Mouse (Mus musculus) testis, postnatal 10 days (tissue): Measurements from ENCODE around the gene 9630041A04Rik.

Experiments used
- DNase-seq: peaks from one replicate; pipeline ENCODE4 v3.0.0; 2021; ENCODE audit warnings: low spot score

Gene 9630041A04Rik

DNA sequence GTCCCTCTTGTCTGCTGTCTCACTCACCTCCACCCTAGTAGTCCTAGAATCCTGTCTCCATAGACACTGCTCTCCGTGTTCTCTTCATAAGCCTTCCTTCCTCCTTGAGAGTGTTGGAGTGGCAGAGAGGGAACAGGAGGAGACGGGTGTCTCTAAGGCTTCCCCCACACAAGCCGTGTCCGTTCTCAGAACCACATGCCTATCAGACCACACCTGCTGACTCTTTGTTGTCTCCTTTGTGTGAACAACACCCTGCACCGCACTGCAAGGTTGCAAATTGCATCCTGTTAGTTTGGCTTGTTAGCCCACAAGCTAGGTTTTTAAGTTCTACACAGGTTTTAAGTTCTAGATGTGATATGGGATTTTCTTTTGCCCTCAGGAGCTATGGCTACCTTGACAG is 57.7 kb downstream of the 9630041A04Rik start:
- DNase-seq, result no peak

DNA sequence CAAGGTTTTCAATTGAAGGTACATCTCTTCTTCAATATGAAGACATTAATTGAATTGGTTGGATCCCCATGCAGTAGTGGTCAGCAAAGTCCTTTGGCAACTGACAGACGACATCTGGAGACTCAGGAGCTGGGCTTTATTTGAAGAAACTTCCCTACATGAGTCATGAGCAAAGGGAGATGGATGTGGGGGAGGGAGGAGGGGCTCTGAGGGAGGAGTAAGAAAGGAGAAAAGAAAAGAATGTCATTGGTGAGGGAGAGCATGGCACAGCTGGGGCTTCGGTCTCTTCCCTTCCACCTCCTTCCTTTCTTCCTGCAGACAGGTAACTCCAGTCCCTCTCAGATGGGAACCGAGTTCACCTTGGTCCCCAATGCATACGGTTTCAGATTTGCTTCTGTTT is 61.2 kb downstream of the 9630041A04Rik start:
- DNase-seq, result no peak

DNA sequence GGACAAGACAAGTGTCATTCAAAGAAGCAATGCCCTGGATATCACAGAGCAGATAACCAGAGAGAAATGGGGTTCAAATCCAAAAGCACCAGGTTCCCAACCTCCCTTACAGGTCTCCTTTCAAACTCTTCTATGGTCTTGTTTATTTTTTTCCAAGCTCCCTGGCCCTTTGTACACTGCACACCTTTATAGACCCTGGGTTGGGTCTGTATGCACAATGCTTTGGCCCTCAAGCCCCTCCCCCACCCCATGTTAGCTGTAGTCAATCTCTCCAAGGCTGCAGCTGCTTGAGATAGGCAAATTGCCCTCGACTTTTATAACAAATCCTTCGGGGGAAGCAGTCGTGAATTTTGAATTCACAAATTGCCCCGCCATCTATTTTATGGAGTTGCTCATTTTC is 63.2 kb downstream of the 9630041A04Rik start:
- DNase-seq, result no peak

DNA sequence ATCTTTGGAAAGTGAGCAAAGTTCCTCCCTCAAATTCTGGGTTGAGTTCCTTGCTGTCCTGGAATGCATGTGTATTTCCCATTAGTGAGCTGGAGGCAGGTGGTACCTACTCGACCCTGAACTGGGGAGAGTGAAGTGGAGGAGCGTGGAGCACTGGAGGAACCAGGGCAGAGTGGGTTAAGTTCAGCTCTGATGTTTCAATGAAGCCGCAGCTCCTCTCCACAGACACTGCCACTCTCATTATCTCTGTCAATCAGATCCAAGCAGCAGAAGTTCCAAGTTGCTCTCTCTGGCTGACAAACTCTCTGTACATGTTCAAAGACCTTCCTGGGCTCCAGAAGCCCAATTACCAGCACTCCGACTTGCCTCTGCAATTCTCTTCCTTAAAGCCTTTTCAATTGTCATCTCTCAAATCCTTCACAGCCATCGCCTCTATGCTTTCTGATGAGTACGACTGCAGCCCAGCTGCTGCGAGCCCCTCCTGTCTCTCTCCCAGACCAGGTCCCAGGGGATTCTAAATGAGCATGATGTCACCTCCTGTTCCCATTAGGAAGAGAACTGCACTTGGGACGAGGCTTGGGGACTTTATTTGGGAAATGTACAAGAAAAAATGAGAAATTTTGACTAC is 72.4 kb downstream of the 9630041A04Rik start:
- DNase-seq, result no peak

DNA sequence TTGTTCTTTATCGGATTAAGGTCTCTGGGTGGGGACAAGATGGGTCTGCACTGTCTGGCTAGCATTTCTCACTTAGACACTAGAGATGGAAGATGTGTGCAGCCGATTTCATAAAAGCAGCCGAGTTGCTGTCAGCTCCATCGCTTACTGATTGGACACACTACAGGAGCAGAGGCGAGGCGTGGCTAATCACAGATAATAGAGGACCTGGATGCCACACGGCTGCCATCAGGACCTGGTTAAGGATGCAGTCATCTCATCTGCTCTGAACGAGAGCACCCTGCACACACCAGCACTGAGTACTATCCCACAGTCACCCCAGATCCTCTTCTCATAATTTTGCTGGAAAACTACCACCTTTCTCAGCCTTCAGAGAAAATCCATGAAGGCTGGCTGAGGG is 73.2 kb downstream of the 9630041A04Rik start:
- DNase-seq, result no peak

DNA sequence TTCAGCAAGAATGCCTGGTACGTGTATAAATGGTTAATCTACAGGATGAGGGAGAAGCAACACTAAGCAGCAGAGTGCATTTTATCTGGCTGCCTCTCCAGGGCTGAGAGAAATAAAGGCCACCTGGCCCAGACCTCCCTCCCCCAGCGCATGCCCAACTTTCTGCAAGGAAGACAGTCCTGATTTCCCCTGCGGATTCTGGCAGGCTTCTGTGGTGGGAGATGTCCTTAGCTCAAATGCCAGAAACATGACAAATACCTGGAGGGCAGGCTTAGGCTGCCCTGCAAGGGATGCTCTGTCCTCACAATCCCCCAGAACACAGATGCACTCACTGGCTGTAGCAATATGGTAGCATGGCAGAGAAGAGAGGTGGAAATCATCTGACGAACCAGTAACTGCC is 76.4 kb downstream of the 9630041A04Rik start:
- DNase-seq, result no peak

DNA sequence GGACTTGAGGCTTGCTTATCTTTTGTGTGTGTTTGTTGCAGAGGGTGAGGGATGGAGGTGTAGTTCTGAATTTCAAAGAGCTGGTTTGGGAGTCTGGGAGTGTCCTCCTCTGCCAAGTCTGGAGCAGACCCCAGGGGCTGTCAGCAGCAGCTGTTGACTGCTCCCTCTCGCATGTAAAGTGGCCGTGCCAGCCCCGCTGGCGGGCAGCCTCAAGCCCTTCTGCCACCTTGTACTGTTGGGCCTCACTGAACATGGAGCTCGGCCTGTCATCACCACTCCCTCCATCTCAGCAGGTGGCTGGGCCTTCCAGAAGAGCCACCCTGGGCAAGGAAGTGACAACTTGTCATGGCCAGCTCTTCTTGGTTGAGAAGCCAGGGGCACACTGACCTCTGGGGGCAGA is 77.4 kb downstream of the 9630041A04Rik start:
- no peak for DNase-seq

DNA sequence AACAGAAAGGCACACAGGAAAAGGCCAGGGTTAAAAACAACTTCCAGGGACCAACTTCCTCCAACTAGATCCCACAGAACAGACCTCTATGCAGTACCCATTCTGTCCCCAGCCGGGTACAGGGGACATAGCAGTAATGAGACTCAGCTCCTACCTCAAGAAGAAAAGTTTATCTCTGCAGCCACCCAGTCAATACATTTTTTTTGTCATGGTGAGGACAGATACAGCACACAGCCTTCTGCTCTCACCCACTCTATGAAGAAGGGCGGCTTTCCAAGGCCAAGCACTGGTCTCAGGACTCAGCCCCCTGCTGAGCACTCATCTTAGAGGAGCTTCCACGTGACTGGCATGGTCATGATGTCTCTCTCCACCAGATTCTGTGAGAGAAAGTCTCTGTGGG is 78.5 kb downstream of the 9630041A04Rik start:
- no peak for DNase-seq

DNA sequence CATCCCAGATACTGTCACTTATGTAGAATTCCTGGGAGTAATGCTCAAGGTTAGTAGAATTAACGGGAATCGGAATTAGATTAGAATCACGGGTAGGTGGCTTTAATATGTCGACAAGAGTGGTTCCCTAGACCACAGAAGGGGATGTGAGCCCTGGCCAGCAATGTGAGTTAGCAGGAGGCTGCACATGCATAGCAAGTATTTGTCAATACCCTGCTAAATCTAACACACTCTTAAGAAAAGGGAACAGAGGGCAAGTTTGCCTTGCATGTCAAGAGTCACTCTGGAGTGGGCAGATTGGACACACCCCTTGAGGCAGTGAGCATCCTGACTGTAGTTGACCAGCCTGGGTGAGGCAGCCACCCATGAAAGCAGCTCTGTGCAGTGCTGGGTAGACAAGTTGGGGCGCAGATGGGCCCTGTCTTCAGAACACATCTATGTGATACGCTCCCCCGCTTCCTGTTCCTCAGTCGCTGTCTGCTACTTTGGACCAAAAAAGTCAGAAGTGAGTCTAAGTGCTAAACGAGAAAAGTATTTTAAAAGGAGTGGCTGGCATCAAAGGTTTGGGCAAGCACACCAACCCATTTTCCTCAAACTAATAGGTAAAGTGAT is 80.5 kb downstream of the 9630041A04Rik start:
- no peak for DNase-seq

DNA sequence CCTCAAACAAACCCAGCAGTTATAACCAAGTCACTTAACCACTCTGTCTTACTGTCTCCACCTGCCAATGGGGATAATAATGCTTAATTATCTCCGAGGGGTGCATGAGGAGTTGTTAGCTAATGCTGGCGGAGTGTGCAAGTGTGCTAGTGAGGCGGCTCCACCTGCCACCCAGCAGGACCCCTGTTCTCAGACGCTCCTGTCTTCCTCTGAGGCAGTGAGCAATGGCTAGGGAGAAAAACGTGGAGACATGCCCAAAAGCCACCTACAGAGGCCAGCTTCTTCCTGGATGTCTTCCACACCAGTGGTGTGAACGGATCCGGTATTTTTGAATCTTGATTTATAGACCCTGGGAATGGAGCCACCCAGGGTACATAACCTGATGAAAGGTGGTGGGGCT is 83.7 kb downstream of the 9630041A04Rik start:
- DNase-seq, result no peak

DNA sequence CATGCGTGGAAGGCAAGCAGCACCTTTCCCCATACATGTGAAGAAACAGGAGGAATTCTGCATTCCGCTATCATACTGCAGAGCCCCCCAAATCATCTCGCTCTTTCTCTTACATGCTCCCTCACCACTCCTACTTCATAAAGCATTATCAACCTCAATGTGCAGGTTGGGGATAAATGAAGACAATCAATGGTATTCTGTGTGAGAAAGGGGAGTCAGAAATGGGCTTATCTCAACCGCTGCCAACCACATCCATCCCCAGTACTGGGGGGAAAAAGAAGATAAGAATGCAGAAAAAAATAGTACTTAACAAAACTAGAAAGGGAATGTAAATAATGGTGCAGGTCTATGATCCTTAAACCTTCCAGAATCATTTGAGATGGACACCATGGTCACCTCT is 84.2 kb downstream of the 9630041A04Rik start:
- no peak for DNase-seq

DNA sequence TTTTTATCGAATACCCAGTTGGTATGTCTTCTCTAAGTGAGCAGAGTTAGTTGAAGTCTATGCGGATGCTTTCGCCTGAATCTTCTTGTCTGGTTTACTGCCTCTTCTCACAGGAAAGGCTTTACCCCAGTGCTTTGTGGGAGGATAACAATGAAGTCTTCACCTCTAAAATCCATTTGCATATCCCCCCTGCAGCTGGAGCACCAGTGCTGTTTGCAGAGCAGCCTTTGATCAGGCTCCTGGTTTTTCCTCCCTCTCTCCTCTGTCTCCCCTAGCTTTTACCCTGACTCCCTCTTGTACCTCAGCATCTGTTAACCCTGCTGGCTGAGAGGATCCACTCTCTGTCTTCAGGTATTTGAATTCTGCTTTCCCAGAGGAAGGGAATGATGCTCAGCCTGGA is 88.5 kb downstream of the 9630041A04Rik start:
- DNase-seq, result no peak

DNA sequence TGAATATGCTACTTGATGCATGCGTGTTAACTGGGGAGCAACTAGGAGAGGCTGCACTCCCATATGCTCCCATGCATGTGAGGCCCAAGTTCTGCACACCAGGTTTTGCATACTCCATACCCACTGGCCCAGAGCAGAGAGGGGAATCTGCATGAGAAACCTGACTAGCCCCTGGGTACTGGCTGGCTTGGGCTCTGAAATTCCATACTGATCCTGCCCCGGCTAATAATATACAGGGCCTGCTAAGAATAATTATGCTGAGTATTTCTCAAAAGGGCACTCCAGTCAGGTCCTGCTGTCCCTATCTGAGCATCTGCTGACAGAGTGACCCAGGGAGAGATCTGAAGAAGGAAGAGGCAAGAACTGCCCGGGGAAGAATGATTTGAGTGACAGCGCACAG is 92.9 kb downstream of the 9630041A04Rik start:
- no peak for DNase-seq

DNA sequence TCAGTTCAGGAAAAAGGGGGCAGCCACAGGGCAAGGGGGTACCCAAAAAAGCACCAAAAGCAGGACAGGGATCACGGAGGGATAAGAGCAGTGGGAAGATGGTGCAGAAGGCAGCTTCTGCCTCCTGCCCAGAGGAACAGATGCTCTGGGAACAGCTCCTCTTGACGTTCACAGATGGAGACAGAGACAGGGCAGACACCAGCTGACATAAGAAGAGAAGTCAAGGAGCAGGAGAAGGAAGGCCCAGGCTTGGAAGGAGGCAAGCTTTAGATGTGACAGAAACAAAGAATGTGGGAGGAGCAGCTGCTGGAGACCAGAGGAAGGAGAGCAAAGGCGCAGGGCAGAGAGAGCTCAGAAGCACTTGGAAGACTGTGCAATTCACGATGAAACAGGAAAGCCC is 94.6 kb downstream of the 9630041A04Rik start:
- no peak for DNase-seq

DNA sequence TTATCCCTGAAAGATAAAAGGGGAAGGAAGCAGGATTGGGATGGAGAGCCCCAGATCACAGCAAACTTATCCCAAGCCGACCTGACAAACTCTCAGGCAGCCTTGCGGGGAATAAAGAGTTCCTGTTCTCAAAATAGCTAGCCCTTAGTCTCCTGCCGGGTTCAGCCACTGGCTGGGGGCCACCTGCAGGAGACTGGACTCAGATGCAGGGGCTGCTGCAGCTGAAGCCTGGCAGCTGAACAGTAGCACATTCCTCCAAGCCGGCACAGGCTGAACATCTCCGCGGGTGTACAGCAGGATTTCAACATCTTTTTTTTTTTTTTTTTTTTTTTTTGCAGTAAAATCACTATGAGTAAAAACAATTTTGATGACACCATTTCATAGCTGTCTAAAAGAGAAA is 110.2 kb downstream of the 9630041A04Rik start:
- no peak for DNase-seq

DNA sequence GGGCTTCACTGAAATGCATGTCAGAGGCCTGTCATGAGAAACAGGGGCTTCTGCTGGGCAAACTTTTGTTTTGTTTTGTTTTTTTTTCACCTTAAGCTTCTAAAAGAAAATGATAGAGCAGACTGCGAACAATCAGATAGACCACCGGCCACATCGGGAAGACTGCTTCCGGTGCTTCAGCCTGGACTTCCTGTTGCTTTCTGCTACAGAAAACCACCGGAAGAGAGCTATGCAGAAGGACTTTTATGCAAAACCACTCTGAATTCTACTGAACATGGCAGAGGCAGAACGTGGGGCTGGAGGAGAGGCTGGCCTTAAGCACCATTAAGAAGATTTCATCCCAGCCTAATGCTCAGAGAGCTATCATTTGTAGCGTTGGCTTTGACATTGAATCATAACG is 110.7 kb downstream of the 9630041A04Rik start:
- DNase-seq, result no peak

DNA sequence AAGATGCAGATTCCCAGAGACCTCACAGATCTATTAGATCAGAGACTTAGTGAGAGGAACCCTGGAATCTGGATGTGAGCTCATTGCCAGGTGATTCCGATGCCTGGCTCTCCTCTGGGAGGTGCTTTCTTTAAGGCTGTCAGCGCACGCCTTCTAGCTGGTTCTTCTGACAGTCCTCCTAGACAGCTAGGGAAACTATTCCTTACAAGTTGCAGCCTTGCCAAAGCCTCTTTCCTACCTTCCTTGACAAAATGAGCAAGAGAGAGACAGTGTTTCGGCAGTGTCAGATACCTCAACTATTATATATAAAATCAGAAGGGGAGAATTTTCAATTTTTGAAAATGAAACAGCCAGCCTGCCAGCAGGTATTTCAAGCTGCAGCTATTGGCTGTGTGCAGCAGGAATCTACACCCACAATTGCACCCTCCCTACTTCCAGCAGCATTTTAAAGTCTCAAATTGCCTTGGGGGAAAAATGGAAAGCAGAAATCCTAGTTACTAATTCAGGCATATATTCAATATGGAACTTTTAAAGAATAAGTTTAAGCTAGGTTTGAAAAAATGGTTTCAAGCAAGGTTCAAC is 115.3 kb downstream of the 9630041A04Rik start:
- no peak for DNase-seq

DNA sequence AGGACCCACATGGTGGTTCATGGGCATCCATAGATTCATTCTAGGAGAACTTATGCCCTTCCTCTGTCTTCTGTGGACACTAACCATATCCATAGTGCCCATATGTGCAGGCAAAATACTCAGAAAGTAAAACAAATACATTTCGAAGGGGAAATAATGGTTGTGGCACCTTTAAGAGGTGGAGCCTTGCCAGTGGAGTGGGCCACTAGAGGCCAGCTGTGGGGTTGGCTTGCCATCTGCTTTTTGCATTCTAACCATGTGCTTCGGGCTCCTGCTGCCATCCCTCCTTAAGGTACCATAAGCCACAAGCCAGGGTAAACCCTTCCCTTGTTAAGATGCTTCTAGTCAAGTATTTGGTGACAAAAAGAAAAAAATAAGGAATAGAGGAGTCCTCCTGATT is 119.5 kb downstream of the 9630041A04Rik start:
- DNase-seq, result no peak

DNA sequence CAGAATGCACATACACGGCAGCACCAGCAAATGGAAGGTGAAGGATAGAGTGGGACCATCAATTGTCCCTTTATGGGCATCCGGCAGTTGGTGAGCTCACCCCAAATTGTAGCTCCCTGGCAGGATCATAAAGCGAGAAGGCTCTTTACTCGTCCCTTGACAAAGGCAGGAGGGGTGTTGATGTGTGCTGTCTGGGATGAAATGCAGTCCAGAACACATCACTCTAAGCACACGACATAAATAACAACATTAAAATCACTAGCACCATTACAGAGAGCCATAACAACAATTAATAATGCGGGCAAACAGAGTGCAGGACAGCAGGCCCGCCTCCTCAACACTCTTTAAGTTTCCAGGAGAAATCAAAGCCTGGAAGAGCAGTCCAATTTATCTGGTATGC is 120.7 kb downstream of the 9630041A04Rik start:
- DNase-seq, result no peak

DNA sequence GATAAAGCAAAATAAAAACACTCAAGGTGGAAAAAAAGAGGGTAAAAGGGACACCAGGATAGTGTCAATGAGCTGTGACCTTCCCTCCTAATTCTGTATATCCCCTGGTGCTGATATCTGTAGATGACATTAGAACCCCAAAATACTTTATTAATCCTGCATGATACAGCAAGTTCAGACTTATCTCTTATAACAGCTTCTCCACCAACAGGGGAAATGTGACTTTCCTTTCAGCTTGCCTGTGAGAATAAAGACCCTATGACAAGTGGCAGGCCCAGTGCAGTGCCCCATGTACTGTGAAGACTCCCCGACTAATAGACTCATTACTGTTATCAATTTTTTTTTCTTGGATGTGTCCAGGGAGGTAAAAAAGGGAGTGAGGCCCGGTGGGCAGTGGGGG is 125.3 kb downstream of the 9630041A04Rik start:
- no peak for DNase-seq

DNA sequence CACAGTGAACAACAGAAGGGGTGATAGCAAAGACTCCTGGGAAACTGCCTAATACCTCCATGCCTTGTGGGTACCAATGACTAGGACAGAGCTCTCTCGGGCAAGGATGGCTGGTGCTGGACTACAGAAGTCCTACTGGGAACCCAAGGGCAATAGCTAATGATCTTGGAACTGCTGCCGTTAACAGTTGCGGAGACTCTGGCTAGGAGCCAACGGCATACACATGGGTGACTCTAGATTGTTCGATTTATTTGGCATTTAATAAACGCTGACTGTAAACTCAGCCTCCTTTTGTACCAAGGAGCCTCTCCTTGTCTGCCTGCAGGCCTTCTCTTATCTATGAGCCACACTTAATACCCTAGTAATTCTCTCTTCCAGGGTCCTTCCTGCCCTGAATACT is 128.4 kb downstream of the 9630041A04Rik start:
- no peak for DNase-seq

DNA sequence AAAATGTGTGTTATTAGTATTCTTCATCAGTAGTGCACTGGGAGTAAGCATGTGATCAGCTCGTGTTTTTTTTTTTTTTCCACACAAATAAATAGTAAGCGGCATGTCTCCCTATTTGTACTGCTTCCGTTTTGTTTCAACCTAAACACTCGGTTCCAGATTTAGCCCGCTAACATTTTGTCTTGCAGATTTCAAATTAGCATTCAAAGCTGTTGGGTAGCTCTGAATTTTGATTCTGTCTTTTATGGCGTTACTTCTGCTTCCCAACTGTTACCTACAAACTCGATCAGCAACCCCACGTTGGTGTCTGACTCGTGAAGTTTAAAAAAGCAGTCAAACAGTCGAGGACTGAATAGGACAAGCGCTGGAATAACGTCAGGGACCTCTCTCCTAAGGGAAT is 129.2 kb downstream of the 9630041A04Rik start:
- no peak for DNase-seq
